Mouse (Mus musculus) monocyte, adult 5-6 weeks (primary cell): Measurements from ENCODE around the gene Mlh1. TPM values are rescaled to one million over a fixed set of nuclear protein-coding genes. Genes with fewer than 3 reads are reported as not detected.

Experiments
- ATAC-seq: fragments of 153-309, 156-312 bp; replicated peaks from 2 replicates; pipeline ENCODE4 v1.8.0; 2017; ENCODE audit warnings: mild to moderate bottlenecking; ENCODE audit not compliant: low TSS enrichment, insufficient number of reproducible peaks, severe bottlenecking, poor library complexity, low FRiP score
- total RNA-seq: library from RNA; stranded (forward); fragments of 200-1000, 200-491, 200-594 nt; gene quantifications from 3 replicates; pipeline ENCODE4 v1.2.3, GENCODE M21; 2017

The Mlh1 gene
- total RNA-seq, 1 experiment from 2014 or later = 19.3 TPM

DNA sequence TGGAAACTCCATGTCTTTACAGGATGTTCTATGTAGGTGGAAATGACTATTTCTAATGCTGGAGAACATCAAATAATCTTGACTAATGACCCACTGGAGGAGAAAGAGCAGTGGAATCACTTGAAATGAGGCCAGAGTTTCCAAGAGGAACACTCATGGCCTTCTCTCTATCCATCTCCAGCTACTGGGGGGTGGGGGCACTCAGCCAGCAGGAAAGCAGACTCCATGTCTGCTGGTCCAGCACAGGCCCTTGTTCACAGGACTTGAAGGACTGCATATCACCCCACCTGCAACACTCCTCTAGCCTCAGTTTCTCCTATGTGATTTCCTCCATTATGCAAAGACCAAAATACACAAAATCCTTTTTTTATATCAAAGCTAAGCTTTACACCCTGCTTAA, 33.9 kb downstream of the Mlh1 start:
- no peak for ATAC-seq

DNA sequence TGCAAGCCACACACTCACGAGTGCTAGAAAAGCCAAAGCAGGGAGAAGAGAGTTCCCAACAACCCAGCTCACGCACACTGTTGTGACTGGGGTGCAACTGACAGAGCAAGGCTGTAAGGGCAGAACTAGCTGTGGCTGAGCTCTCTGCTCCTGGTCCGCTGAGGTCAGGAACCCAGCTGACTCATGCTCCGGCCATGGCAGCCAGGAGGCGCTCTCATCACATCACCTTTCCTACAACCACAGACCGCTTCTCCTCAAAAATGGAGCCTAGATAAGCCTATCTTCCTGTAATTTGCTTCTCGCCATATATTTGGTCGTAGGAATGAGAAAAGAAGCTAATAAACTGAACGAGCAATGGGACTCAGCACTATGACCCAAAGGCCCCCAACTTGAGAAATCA, 36.9 kb downstream of the Mlh1 start:
- ATAC-seq = no peak

DNA sequence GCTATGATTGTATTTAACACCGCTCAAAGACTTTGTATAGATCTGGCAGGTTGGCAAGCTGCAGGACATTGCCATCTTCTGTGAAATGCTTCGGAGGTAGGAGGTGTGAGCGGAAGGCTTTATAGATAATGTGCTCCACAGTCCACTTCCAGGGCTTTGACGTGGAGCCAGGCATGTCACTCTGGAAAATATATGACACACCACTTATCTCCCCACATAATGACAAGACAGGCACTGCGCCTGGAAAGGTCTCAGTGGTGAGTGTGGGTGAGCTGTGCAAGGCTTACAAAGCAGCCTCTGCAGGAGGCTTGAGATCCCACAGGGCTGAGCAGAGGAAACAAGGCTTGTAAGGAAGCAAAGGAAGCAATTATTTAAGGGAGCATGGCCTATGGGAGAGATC, 43.1 kb downstream of the Mlh1 start:
- no peak for ATAC-seq

DNA sequence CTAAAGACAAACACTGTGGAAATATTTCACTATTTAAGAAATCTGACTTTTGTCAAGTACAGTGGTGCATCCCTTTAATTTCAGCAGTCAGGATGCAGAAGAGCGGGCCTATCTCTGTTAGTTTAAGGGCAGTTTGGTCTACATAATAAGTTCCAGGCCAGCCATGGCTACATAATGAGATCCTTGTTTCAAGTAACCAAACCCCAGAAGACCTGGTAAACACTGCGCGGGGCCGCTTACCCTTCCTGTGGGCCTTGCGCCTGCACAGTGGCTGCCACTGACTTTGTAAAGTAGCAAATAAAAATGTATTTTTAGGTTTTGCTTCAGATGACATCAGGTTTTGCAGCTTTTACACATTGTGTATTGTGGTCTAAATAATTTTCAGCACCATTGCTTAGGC, 48.2 kb downstream of the Mlh1 start:
- ATAC-seq = no peak

DNA sequence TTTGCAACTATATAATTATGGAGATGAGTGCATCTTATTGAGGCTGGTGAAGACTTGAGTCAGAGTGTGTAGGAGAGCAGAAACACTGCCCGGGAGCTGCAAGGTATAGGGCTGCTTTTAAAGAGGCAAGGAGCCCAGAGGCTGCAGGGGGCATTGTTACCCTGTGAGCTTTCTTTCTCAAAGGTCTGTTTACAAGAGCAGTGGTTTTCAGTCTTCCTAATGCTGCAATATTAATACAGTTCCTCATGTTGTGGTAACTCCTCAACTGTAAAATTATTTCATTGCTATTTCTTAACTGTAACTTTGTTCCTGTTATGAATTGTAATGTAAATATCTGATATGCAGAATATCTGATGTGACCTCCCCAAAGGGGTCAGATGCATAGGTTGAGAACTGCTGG, 50.0 kb downstream of the Mlh1 start:
- no peak for ATAC-seq

DNA sequence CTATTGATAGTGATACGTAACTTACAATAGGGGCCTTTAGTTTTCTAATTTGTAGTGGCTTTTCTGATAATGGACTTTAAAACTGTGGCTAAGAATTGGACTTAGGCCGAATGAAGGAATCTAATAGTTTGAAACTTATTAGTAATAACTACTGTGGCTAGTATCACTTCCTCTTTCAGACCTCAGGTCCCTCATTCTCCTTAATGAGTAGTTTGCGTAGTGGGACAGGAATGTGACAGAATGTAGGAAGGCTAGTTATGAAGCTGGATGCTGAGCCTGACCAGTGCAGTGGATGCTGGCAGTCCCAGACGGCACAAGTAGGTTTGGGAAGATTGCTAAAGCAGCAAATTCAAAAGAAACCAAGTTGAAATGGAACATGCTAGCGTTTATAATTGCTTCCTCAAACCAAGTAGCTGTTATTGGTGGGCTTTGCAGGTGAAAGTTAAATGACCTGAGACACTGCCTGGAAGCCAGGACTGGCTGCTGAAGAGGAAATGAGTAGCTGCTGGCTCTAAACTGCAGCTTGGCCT, 51.0 kb downstream of the Mlh1 start:
- 0 out of 2 replicates have a peak, but pooled peaks have one; percentile 31 for ATAC-seq

DNA sequence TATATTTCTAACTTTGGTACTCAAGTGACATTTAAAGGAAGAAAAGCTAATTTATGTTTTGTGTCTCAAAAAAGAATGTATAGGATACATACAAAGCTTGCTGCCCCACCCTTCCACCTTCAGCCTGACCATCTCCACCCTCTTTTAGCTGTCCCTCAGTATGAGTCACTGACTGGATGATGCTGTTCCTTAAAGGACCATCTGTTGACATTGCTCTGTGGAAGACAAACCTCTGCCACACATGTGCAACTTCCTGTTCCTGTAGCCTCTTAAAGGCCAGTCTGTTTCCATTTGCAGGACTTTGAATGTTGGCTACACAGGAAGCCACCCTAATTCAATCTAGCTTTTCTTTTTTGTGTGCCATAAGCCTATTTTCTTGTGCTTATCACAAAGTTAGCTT, 55.2 kb downstream of the Mlh1 start:
- peak; percentile 90 for ATAC-seq

DNA sequence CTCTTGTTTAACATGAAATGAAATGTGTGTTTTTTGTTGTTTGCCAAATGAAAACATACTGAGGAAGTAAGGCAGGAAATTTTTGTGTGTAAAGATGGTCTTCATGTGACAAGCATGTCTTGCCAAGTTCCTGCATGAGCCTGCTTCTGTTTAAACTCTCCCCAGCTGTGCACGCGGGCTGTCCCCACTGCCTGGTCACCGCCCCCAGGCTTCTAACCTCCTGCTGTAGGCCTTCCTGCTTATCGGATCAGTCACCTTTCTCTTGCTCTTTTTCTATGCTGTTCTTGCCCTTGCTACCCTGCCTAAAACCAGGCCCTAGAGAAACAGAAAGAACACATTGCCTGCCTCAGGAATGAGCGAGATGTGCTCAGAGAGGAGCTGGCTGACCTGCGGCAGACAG, 58.1 kb downstream of the Mlh1 start:
- no peak for ATAC-seq

DNA sequence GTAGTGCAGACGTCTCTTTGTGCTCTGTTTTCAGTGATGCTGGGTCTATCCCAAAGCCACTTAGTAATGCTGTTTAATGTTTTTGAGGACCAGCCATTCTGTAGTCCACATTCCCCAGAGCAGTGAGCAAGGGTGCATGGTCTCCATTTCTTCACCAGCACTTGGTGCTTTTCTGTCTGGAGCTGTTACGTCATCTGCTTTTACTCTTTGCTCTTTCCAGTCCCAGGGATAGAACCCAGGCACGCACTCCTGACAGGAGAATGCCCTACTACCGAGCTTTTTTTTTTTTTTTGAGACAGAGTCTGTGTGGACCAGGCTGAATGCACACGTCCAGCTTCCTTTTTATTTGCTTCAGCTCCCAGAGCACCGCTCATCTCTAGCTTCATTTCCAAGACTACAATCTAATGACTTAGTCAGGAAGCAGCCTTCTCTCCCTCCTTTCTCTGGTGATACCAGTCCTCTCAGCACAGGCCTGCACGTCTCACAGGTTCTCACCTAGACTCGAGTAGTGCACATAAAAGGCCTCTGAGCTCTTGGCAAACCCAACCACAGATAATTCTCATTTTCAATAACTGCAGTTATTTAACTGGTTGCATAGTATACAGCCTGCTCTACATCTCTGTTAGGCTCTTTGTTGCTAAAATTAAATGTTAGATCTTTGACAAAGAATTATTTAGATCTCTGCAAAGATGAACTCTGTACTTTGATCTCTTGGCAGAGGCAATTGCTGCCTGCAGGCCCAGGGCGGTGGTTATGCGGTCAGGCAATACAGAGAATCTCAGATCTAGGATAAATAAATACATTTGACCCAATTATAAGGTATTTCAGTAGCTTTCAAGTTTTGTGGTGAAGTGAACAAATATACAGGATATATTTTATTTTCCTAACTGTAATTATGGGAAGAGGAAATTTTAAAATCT, 60.2 kb downstream of the Mlh1 start:
- ATAC-seq = no peak

DNA sequence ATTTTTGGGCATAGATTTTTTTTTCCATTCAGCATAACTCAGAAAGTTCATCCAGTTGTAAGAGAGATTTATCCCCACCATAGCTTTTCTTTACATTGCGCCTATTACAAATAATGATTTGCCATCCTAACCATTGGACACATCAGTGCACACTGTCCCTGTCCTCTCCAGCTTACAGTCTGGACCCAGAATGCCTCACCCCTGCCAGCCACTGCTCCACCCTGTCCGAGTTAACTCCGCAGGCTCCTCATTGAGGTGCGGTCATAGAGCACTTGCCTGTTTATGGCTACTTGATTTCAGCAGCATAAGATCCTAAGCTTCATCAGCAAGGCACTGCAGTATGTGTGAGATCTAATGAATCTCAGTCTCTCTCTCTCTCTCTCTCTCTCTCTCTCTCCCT, 61.2 kb downstream of the Mlh1 start:
- no peak for ATAC-seq

DNA sequence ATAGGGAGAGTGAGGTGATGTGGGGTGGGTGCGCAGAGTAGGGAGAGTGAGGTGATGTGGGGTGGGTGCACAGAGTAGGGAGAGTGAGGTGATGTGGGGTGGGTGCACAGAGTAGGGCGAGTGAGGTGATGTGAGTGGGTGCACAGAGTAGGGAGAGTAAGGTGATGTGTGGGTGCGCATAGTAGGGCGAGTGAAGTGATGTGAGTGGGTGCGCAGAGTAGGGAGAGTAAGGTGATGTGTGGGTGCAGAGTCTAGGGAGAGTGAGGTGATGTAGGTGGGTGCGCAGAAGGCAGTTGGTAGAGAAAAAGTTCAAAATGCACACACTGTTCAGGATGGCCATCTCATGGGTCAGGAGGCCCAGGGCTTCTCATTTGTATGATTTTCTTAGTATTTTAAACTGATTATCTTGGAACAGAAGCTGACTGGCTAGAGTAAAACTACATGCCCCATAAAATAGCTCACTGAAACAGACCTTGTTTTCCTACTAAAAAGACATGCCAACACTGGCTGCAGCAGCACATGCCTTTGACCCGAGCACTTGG, 62.4 kb downstream of the Mlh1 start:
- ATAC-seq = no peak

DNA sequence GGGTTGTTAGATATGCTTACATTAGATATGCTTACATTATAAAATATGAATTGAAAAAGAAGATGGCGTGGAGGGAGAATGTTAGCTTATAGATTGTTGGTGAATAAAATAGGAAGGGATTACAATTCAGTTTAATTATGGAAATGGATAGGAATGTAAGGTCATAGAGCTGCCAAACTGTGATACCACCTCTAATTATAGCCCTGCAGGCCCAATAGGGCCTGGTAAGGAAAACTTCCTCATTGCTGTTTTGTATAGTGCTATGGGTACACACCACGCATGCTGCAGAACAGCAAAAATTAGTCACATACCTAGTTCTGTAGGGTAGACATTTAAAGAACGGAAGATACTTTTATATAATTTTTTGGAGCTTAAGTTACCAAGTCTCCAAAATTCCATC, 63.4 kb downstream of the Mlh1 start:
- no peak for ATAC-seq

DNA sequence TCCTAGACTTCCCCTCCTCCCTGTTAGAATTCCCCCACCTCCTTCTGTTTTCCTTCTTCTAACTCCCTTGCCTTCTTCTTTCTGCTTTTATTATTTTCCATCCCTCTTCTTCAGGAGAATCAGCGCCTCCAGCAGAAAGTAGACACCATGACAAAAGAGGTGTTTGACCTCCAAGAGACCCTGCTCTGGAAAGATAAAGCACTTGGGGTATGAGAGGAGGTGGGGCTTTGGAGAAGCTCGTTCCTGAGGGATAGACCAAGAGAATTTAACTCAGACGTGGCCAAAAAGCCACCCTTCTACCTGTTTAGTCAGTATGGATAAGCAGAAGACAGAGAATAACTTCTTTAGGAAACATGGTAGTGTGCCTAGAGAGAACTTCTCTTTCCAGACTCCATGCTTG, 63.9 kb downstream of the Mlh1 start:
- ATAC-seq = no peak

DNA sequence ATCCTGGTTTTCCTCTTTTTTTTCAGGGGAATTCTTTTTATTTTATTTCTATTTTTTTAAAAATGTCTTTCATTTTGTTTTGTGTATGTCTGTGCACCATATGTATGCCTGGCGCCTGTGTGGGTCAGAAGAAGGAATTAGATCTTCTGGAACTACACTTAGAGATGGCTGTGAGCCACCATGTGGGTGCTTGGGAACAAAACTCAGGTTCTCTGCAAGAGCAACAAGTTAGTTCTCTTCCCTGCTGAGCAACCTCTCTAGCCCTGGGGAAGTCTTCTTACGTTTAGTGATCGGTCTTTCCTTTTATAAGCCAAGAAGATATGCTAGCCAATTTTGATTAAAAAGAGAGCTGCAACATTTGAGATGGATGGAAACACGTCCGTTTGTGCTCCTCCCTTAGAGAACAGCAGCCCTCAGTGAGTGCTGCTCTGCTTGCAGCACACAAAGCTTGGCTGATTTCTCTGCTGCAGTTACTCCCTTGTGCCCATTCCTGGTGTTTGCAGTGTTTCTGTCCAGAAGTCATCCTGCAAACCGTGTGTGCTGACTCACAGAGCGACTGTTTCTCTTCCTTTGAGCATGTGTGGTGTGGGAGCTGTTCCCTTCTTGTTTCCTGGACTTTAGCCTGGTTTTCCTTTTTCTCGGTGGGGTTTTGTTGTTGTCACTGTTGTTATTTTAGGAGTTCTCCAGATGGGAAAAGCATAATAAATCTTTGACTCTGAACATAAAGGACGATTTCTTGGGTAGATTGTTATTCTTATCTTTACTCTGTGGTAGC, 66.8 kb downstream of the Mlh1 start:
- no peak for ATAC-seq

DNA sequence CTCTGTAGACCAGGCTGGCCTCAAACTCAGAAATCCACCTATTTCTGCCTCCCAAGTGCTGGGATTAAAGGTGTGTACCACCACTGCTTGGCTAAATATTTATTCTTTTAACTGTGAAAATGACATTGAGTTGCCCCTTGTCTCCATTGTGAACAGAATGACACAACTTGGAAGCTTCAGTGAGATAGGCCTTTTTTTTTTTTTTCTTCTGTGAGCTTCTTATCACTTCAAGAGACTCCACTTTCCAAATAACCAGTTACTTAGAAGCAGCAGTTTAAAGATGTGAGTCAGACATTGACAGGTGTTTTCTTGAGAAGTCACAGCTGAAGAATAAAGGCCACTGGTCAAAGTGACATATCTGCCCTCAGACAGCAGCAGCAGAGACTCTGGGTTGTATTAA, 71.4 kb downstream of the Mlh1 start:
- ATAC-seq = no peak

DNA sequence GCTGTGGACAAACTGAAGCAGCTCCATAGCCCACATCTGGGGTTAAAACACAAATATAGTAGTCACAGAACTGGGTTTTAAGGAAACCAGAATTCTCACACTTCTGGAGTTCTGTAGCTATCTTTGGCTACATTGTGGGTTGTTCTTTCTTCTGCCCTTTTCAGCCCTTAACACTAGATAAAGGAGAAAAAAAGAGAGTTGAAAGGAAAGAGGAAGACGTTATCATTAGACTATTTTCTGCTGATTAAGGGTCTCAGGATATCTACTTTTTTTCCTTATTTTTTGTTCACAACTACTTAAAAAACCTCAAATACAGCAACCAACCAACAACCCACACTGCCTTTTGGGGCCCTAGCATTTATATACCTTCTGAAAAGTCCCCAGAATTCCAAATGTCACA, 73.3 kb downstream of the Mlh1 start:
- ATAC-seq = no peak

DNA sequence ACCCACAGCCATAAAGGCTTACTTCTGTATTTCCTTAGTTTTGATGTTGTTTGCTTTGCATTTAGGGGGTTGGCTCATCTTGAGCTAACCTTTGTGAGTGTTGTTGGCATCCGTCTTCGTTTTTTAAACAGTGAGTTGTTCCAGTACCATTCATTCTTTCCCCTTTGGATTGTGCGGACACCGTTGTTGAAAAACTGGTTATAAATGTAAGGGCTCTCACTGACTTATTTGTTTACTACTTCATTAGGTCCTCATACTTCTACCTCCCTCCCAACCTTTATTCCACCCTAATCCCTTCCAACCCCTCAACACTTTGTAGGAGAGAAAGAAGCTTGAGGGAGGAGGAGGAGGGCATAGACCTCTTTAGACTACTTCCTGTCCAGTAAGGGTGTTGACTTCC, 73.9 kb downstream of the Mlh1 start:
- no peak for ATAC-seq

DNA sequence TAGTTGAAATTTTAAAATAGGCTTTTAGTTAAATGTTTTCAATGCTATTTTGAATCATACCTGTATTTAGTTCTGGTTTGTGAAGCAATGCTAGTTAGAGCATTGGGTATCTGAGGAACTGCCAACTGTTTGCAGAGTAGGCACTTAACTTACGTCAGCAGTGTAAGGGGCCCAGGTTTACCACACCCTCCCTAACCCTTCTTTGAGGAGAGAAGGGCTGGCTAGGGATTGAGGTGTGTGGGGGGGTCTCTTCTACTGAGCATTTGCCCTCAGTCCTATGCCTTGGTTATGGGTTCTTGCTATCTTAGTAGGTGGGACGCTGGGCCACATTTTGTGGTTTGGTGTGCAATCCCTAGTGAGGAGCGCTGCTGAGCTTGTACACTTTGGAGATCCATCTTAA, 74.5 kb downstream of the Mlh1 start:
- ATAC-seq = no peak

DNA sequence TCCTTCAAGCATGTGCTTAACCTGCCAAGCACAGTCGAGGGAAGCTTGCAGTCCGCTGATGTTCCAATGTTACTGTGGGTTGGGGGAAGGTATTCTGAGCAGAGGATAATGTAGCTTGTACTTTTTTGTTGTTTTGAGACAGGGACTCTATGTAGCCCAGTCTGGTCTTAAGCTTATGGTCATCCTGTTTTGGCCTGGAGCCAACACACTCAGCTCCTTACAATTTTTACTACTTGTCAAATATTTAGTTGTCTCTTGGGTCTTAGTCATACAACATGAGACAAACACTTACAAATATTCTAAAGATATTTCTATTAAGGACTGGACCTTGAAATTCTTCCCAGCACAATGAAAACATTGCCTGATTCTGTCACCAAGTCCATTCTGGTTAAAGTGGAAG, 78.4 kb downstream of the Mlh1 start:
- ATAC-seq = no peak

DNA sequence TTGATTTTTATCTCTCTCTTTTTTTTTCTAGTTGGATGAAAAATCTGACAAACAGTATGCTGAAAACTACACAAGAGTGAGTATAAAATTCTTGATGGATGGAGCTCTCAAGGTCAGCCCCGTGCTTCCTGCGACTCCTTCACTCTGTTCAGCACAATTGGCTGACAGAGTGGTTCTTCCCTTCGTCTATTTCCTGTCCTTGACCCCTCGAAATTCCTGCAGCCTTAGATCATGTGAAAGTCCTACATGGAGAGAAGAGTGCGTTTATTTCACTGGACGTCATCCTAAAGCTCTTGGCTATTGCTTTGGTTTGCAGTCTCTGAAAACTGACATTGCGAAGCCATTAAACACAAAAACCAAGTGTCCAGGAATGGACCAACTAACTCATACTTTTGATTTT, 82.9 kb downstream of the Mlh1 start:
- no peak for ATAC-seq
